Mouse (Mus musculus) hindbrain, embryonic 14.5 days (tissue): ENCODE measurements at regions not wholly inside any gene's neighbourhood (a gene's known extent, or its start where the extent isn't known, plus 50 kb on each side); places are given as distances from the start of the nearest gene placed in this dataset.

Experiments used
- ATAC-seq: fragments of 200-750 bp; cut with Nextera tagmentation; 2 replicates; pipeline ENCODE4 v1.8.0; 2017; ENCODE audit warnings: moderate number of reproducible peaks, mild to moderate bottlenecking, moderate TSS enrichment, moderate library complexity; ENCODE audit not compliant: low FRiP score
- DNase-seq: peaks from one replicate; pipeline ENCODE4 v3.0.0-alpha.2; 2015; ENCODE audit warnings: low spot score
- H3K27ac ChIP-seq: fragments of 300-500 bp; sonication (generic); 2 replicates; pipeline ENCODE4 v1.5.1; 2014; ENCODE audit warnings: mild to moderate bottlenecking, moderate library complexity
- H3K27me3 ChIP-seq: fragments of 300-500 bp; sonication (generic); 2 replicates; pipeline ENCODE4 v1.6.1; 2014; ENCODE audit warnings: mild to moderate bottlenecking, low read length, mixed read lengths; ENCODE audit not compliant: control insufficient read depth, insufficient read depth
- H3K36me3 ChIP-seq: fragments of 300-500 bp; sonication (generic); replicated peaks from 2 replicates; pipeline ENCODE4 v1.6.1; 2014; ENCODE audit not compliant: control insufficient read depth, insufficient read depth
- H3K4me1 ChIP-seq: fragments of 300-500 bp; sonication (generic); replicated peaks from 2 replicates; pipeline ENCODE4 v1.6.1; 2014; ENCODE audit warnings: antibody characterized with exemption, low read length, mixed read lengths; ENCODE audit not compliant: control insufficient read depth, insufficient read depth
- H3K4me2 ChIP-seq: fragments of 300-500 bp; sonication (generic); replicated peaks from 2 replicates; pipeline ENCODE4 v1.6.1; 2014; ENCODE audit warnings: mild to moderate bottlenecking, moderate library complexity
- H3K4me3 ChIP-seq: fragments of 300-500 bp; sonication (generic); replicated peaks from 2 replicates; pipeline ENCODE4 v1.5.1; 2014; ENCODE audit warnings: mild to moderate bottlenecking, low read length
- H3K9ac ChIP-seq: fragments of 300-500 bp; sonication (generic); 2 replicates; pipeline ENCODE4 v1.6.1; 2014
- H3K9me3 ChIP-seq: fragments of 300-500 bp; sonication (generic); 2 replicates; pipeline ENCODE4 v1.6.1; 2016; ENCODE audit warnings: low read length; ENCODE audit not compliant: control insufficient read depth
- WGBS: fragments of 180-500 bp; shearing (Covaris S2); extraction: QIAGEN DNeasy Blood & Tissue Kit; methylation state at CpG from one replicate; pipeline ENCODE4 v1.1.7; 2014; 5-methylcytosine and 5-hydroxymethylcytosine counted together

- no peaks in the 10 kb centered on the region for H3K27me3 ChIP-seq
- no peak overlapping the region for H3K4me2 ChIP-seq
- H3K9me3 ChIP-seq, result no peaks in the 10 kb centered on the region
- no peak overlapping the region for H3K27ac ChIP-seq
- H3K36me3 ChIP-seq, result no peaks in the 10 kb centered on the region
- WGBS, result 95% methylated on average over 5 of the region's 5 CpGs
- H3K4me1 ChIP-seq, result no peaks in the 10 kb centered on the region
- ATAC-seq (no peak), DNase-seq (no peak)
- no peak overlapping the region for H3K9ac ChIP-seq
- no peak overlapping the region for H3K4me3 ChIP-seq
Measured at GRCm38 (mm10) chr2:143365976-143366375, 180.0 kb upstream of the Pcsk2 start.
